Mouse (Mus musculus) heart, postnatal 0 days (tissue): ENCODE measurements around the gene Dmrt1.

ENCODE experiments used
- CTCF ChIP-seq: IDR thresholded peaks from 2 replicates; pipeline ENCODE4 v1.5.1; 2016; ENCODE audit warnings: antibody characterized with exemption, control low read depth, low read depth
- EP300 ChIP-seq: IDR thresholded peaks from 2 replicates; pipeline ENCODE4 v1.6.1; 2016; ENCODE audit warnings: antibody characterized with exemption, low read depth

- no peak for TF ChIP-seq CTCF
- no peak for TF ChIP-seq EP300
These were observed 18.1 kb upstream of the Dmrt1 start for GRCm38 (mm10) chr19:25487350-25487749.
